Mouse (Mus musculus) C2C12 (cell line): ENCODE measurements around the gene Celf2.

Experiments used
- CTCF ChIP-seq: IDR thresholded peaks from one replicate; pipeline ENCODE4 v1.5.1; 2011; ENCODE audit not compliant: control insufficient read depth, insufficient read depth, insufficient read length
- MYOD1 ChIP-seq: IDR thresholded peaks from one replicate; pipeline ENCODE4 v1.6.1; 2011; ENCODE audit warnings: low read depth; ENCODE audit not compliant: control insufficient read depth, insufficient read length

GRCm38 (mm10) chr2:6942635-6943390 lies 566.5 kb downstream of the Celf2 start:
- TF ChIP-seq MYOD1 (no peak), CTCF (no peak)
